In genomic region chr7:84710287-84710958, GRCm38 (mm10) we compare ENCODE assay signal across 19 mouse cellular contexts.
"Had no signal": no experiment of that assay in that cellular context is flagged by ENCODE, and none has a peak within 500 bp of the region (broad histone marks: within the 10 kb centered on the region; RNA-seq: fewer than 3 reads in every experiment).

No protein-coding gene starts in this region.

- ATAC-seq: intestine, postnatal 0 days; midbrain, embryonic 16.5 days had no signal

- H3K27me3 ChIP-seq: limb, embryonic 12.5 days; lung, embryonic 15.5 days; megakaryocyte, embryonic 14.5 days; midbrain, embryonic 12.5 days; neural tube, embryonic 13.5 days had no signal

- H3K4me1 ChIP-seq: limb, embryonic 12.5 days; lung, embryonic 15.5 days; midbrain, embryonic 12.5 days; neural tube, embryonic 13.5 days had no signal

- H3K36me3 ChIP-seq: limb, embryonic 12.5 days; lung, embryonic 15.5 days; midbrain, embryonic 12.5 days; neural tube, embryonic 13.5 days had no signal

- DNase-seq: kidney, adult 9 months; kidney, postnatal 36 days; layer of hippocampus, adult 9-11 months; layer of hippocampus, postnatal 36 days; lung, postnatal 14 days; retina, postnatal 1 day; right cerebral cortex, postnatal 4 days; spleen, adult 18-20 months; thymus, adult 2 months; thymus, postnatal 25 days had no signal

- H3K4me3 ChIP-seq: limb, embryonic 12.5 days; lung, embryonic 15.5 days; megakaryocyte, embryonic 14.5 days; midbrain, embryonic 12.5 days; neural tube, embryonic 13.5 days had no signal

- H3K27ac ChIP-seq: kidney, postnatal 0 days; limb, embryonic 12.5 days; lung, embryonic 15.5 days; macrophage; midbrain, embryonic 12.5 days; neural tube, embryonic 13.5 days had no signal

- H3K9ac ChIP-seq: limb, embryonic 12.5 days; lung, embryonic 15.5 days; midbrain, embryonic 12.5 days; neural tube, embryonic 13.5 days had no signal

- H3K4me2 ChIP-seq: limb, embryonic 12.5 days; lung, embryonic 15.5 days; midbrain, embryonic 12.5 days; neural tube, embryonic 13.5 days had no signal

- H3K9me3 ChIP-seq: limb, embryonic 12.5 days; lung, embryonic 15.5 days; megakaryocyte, embryonic 14.5 days; midbrain, embryonic 12.5 days; neural tube, embryonic 13.5 days had no signal
